Mouse (Mus musculus): ENCODE measurements at regions not wholly inside any gene's neighbourhood (a gene's known extent, or its start where the extent isn't known, plus 50 kb on each side); places are given as distances from the start of the nearest gene placed in this dataset.

DNA sequence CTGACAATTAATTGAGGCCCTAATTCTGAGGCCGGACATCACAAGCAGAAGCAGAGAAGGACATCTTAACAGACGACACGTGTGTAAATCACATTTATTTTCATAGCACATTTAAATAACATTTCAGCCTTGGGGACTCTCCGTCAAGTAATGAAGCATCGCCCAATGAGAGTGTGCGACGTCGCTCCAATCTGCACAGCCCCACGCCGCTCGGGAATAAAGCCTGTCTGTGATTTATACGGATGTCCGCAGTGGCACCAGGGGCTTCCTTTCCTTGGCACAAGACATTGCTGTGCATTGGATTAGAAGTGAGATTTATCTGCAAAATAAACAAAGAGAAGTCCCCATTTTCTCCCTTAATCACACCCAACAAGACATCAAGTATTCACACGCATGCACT lies 231.6 kb upstream of the Nfe2l3 start:
- Histone ChIP-seq H3K27me3 (replicated peaks) (no peaks in the 10 kb centered on the region; the same call in 1 of the 2 replicates), H3K27ac (no peak overlapping the region), H3K4me3 (no peak overlapping the region), H3K9me3 (no peaks in the 10 kb centered on the region), H3K36me3 (replicated peaks) (no peaks in the 10 kb centered on the region), H3K9ac (no peak overlapping the region), H3K4me2 (no peak overlapping the region), H3K4me1 (no peaks in the 10 kb centered on the region)
- ATAC-seq (replicated peaks) = no peak
- 87% methylated on average over 14 of the region's 14 CpGs for WGBS

DNA sequence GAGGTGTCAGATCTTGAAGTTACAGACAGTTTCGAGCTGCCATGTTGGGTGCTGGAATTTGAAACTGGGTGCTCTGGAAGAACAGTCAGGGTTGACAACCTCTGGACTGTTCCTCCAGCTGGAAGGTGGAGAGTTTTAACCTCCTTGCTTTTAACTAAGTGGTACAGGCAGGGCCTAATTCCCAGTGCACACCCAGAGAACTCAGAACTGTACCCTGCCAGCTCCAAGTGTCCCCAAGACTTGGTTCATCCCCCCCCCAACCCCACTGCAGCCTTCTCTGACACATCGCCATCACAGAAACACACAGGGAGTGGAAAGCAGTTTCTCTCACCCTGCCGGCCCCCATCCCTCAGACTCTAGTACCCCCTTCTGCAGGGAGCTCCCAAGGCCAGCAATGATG lies 228.2 kb upstream of the Nfe2l3 start:
- no peak for ATAC-seq (replicated peaks)
- no peaks in the 10 kb centered on the region for H3K36me3 ChIP-seq (replicated peaks)
- no peak overlapping the region for H3K9ac ChIP-seq
- H3K4me2 ChIP-seq = no peak overlapping the region
- peaks cover 16% of the 10 kb centered on the region for H3K4me1 ChIP-seq
- no peak overlapping the region for H3K4me3 ChIP-seq
- peaks cover 2% of the 10 kb centered on the region; the same call in 1 of the 2 replicates for H3K27me3 ChIP-seq (replicated peaks)
- H3K27ac ChIP-seq = no peak overlapping the region
- WGBS = 83% methylated on average over 3 of the region's 3 CpGs
- no peaks in the 10 kb centered on the region for H3K9me3 ChIP-seq

DNA sequence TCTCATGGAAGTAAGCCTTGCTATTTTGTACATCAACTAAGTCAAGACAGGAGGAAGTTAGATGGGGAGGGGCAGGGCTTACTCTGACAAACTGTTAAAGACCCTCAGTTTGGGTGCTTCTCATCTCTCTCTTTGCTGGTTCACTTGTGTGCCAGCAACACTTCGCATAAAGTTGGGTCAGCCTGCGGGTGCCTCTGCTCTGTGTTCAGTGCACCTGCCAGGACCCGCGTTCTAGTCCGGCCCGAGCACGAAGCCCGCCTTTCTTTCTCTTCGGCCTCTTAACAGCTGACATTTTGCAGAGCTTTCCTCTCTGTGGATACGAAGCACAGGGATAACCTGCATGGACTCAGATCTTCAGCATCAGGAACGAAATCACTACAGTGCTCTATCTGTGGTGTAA lies 227.1 kb upstream of the Nfe2l3 start:
- no peak for ATAC-seq (replicated peaks)
- WGBS = 81% methylated on average over 11 of the region's 11 CpGs
- Histone ChIP-seq H3K4me2 (no peak overlapping the region), H3K4me1 (peaks cover 23% of the 10 kb centered on the region), H3K27ac (no peak overlapping the region), H3K9ac (no peak overlapping the region), H3K27me3 (replicated peaks) (peaks cover 2% of the 10 kb centered on the region; the same call in 1 of the 2 replicates), H3K9me3 (no peaks in the 10 kb centered on the region), H3K36me3 (replicated peaks) (no peaks in the 10 kb centered on the region), H3K4me3 (no peak overlapping the region)

DNA sequence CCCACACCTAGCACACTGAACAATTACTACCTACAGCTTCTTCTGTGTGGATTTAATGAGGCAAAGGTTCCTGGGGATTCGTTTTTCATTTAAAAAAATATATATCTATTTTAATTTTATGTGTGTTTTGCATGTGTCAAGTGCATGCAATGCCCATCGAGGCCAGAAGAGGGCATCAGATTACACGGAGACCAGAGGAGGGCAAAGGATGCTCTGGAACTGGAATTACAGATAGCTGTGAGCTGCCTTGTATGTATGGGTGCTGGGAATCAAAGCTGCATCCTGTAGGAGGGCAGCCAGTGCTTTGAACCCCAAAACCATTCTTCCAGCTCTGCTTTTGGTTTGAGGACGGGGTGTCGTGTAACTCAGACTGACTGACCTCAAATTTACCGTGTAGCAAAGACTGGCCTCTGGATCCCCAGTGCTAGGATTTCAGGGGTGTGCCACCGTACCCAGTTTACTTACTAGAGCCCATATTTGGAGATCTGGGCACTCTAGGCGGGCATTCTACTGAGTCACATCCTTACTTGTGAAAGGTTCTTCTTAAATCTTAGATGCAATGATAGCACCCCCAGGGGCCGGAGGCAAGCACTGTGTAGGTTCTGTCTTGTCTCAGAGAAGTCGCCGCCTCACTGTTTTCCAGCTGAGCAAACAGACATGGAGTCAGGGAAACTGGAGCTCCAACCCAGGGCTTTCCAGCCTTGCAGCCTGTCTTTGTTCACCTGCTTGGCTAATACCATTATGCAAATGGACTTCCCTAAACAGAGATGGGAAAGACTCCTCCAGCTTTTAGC lies 225.6 kb upstream of the Nfe2l3 start:
- Histone ChIP-seq H3K4me3 (no peak overlapping the region), H3K27ac (peak overlapping the region; percentile 81; the same call in 1 of the 2 replicates)
- ATAC-seq (replicated peaks) = no peak

DNA sequence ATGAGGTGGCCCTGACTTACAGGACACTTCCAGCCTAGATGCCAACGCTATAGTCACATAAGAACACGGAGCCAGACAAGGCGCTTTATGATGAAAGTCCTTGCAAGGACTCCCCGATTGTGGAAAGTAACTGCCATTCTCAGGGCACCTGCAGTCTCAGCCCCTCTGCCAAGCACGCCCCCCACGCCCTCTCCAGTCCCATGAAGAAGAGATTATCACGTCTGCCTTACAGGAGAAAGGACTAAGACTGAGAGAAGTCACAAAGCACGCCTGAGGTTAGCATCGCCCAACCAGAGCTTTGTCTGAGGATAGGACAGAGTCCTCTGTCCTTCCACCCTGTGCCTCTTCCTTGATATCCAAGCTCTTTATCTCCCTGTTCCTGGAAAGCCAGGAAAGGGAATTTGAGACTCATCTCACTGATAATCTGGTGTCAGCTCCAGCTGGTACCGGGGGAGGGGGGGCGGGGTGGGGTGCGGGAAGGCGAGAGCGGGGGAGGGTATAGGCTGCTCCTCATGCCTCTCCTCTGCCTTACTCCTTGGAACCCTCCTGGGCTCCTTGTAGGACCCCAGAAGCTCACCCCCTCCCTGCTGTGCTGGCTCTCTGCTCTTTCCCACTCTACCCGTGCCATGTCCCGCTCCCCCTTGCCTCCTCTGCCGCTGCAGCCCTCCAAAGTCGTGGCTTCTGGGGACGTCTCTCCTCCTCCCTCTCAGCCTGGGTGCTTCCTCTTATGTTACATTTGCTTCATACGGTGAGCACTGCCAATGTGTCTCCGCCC lies 224.7 kb upstream of the Nfe2l3 start:
- peaks cover 2% of the 10 kb centered on the region; the same call in 1 of the 2 replicates for H3K27me3 ChIP-seq (replicated peaks)
- peak overlapping the region; percentile 81 for H3K27ac ChIP-seq
- WGBS = 2% methylated on average over 21 of the region's 21 CpGs
- no peaks in the 10 kb centered on the region for H3K36me3 ChIP-seq (replicated peaks)
- no peaks in the 10 kb centered on the region for H3K9me3 ChIP-seq
- H3K4me3 ChIP-seq = peak overlapping the region; percentile 24
- H3K4me2 ChIP-seq = peak overlapping the region; percentile 52
- ATAC-seq (replicated peaks) = peak; percentile 40
- H3K4me1 ChIP-seq = peaks cover 23% of the 10 kb centered on the region
- peak overlapping the region; percentile 20; the same call in 1 of the 2 replicates for H3K9ac ChIP-seq

More for the DNA sequence above, 225.6 kb upstream of the Nfe2l3 start:
- WGBS = 8% methylated on average over 11 of the region's 11 CpGs
- Histone ChIP-seq H3K4me2 (peak overlapping the region; percentile 52; the same call in 1 of the 2 replicates), H3K36me3 (replicated peaks) (no peaks in the 10 kb centered on the region), H3K27me3 (replicated peaks) (peaks cover 2% of the 10 kb centered on the region; the same call in 1 of the 2 replicates), H3K9ac (0 out of 2 replicates have a peak overlapping the region, but pooled peaks have one; percentile 20), H3K9me3 (no peaks in the 10 kb centered on the region), H3K4me1 (peaks cover 23% of the 10 kb centered on the region)

DNA sequence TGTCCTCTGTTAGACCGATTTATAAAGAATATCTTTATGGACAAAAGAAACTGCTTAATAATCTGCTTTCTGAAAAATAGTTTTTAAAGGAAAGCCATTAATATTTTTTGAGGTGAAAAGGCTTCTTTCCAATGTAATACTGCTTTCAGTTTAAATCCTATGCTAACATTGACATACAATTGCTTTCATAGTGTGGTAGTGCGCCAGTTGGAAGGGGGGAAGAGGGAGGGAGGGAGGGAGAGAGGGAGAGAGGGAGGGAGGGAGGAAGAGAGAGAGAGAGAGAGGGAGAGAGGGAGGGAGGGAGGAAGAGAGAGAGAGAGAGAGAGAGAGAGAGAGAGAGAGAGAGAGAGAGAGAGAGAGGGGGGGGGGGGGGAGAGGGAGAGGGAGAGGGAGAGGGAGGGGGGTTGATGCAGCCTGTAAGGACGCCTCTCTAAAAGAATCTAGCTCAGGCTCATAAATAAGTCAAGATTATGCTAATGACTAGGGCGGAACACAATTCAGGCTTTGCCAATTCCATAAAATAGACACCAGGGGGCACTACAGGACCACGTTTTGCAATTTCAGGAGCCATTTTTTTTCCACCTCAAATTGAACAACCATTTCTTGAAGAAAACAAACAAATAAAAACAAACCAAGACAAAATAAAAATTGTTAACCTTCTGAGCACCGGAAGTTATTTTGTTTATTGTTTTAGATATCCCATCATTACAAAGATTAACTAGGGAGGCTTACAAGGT lies 223.6 kb upstream of the Nfe2l3 start:
- peak; percentile 77 for ATAC-seq (replicated peaks)
- Histone ChIP-seq H3K4me2 (no peak overlapping the region), H3K27me3 (replicated peaks) (peaks cover 2% of the 10 kb centered on the region; the same call in 1 of the 2 replicates), H3K9ac (no peak overlapping the region), H3K27ac (peak overlapping the region; percentile 60; the same call in 1 of the 2 replicates), H3K9me3 (no peaks in the 10 kb centered on the region), H3K4me3 (no peak overlapping the region), H3K4me1 (peaks cover 23% of the 10 kb centered on the region), H3K36me3 (replicated peaks) (no peaks in the 10 kb centered on the region)
- WGBS = 2% methylated on average over 6 of the region's 6 CpGs

DNA sequence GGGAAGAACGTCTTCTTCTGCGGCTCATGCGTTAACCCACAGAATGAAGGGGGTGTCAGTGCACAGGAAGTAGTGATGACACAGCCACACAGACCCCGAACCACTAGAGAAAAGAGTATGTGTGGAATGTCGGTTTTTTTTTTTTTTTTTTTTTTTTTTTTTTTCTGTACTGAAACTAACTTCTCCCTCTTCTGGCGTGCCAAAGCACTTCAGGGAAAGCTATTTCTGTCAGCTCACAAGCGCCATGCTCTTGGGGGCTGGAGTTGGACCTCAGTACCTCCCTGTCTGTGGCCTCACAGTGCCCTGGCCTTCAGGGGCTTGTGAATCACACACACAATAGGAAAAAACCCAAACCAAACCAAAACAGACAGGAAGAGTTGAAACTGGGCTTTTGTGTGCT lies 221.1 kb upstream of the Nfe2l3 start:
- no peak overlapping the region for H3K4me2 ChIP-seq
- H3K4me1 ChIP-seq = peaks cover 23% of the 10 kb centered on the region
- ATAC-seq (replicated peaks) = no peak
- H3K9ac ChIP-seq = no peak overlapping the region
- 50% methylated on average over 7 of the region's 7 CpGs for WGBS
- H3K9me3 ChIP-seq = no peaks in the 10 kb centered on the region
- no peaks in the 10 kb centered on the region for H3K27me3 ChIP-seq (replicated peaks)
- no peak overlapping the region for H3K27ac ChIP-seq
- no peaks in the 10 kb centered on the region for H3K36me3 ChIP-seq (replicated peaks)
- H3K4me3 ChIP-seq = no peak overlapping the region

DNA sequence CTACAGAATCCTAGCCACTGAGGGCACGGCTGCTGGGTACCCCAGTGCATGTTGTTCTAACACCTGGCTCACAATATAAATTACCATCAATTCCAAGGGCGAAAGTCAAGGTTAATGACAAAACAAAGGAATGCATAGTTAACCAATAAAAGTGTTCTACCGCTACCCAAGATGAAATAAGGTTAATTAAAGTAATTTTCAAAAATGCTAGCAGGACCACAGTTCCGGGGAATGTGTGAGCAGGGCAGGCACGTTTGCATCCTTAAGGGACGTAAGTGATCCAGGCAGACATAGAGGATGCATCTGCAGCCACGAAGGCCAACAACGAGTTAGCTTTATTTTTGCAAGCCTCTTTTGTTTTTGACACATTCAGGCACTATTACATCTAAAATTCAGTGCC lies 220.3 kb upstream of the Nfe2l3 start:
- no peak overlapping the region for H3K4me3 ChIP-seq
- H3K27ac ChIP-seq = no peak overlapping the region
- WGBS = 86% methylated on average over 8 of the region's 8 CpGs
- no peak overlapping the region for H3K9ac ChIP-seq
- peaks cover 20% of the 10 kb centered on the region for H3K4me1 ChIP-seq
- ATAC-seq (replicated peaks) = no peak
- H3K9me3 ChIP-seq = no peaks in the 10 kb centered on the region
- H3K4me2 ChIP-seq = no peak overlapping the region
- H3K36me3 ChIP-seq (replicated peaks) = no peaks in the 10 kb centered on the region
- no peaks in the 10 kb centered on the region for H3K27me3 ChIP-seq (replicated peaks)

DNA sequence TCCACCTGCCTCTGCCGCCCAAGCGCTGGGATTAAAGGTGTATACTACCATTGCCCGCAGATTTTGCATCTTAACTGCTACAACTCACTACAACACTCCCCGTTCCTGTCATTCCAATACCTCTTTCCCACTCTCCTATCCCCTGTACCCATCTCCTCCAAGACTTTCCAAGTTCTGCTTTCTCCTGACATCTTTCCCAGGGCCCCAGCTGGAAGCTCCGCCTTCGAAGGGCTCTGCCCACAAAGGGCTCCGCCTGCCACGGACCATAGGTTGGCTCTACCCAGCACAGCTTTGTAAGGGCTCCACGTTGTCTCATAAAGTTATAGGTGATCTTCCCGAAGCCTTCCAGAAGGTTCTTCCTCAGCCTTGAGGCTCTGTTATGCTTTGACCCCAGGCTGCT lies 217.1 kb upstream of the Nfe2l3 start:
- WGBS = 89% methylated on average over 10 of the region's 10 CpGs
- no peaks in the 10 kb centered on the region for H3K9me3 ChIP-seq
- H3K27ac ChIP-seq = no peak overlapping the region
- no peak overlapping the region for H3K9ac ChIP-seq
- H3K4me2 ChIP-seq = no peak overlapping the region
- H3K36me3 ChIP-seq (replicated peaks) = no peaks in the 10 kb centered on the region
- no peak overlapping the region for H3K4me3 ChIP-seq
- no peak for ATAC-seq (replicated peaks)
- no peaks in the 10 kb centered on the region for H3K4me1 ChIP-seq
- no peaks in the 10 kb centered on the region for H3K27me3 ChIP-seq (replicated peaks)

DNA sequence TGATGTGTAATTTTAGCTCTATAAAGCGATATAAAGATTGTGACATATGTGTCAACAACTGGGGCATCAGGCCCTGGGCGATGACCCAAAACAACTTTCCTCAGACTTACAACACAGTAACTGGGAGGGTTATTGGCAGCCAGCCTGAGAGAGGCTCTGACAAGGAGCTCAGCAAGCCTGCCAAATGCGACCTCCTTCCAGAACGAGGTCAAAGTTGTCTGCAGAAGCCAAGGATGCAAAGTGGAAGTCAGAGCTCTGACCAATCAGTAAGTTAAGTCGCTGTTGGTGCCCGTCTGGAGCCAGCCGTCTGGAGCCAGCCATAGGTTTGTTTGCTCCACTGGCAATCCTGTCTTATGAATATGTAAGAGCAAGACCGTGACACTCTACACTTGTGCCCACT lies 216.0 kb upstream of the Nfe2l3 start:
- Histone ChIP-seq H3K4me3 (no peak overlapping the region), H3K9ac (no peak overlapping the region), H3K27ac (no peak overlapping the region), H3K9me3 (no peaks in the 10 kb centered on the region), H3K4me2 (no peak overlapping the region), H3K4me1 (no peaks in the 10 kb centered on the region), H3K36me3 (replicated peaks) (no peaks in the 10 kb centered on the region), H3K27me3 (replicated peaks) (no peaks in the 10 kb centered on the region)
- ATAC-seq (replicated peaks) = no peak
- 40% methylated on average over 8 of the region's 8 CpGs for WGBS

DNA sequence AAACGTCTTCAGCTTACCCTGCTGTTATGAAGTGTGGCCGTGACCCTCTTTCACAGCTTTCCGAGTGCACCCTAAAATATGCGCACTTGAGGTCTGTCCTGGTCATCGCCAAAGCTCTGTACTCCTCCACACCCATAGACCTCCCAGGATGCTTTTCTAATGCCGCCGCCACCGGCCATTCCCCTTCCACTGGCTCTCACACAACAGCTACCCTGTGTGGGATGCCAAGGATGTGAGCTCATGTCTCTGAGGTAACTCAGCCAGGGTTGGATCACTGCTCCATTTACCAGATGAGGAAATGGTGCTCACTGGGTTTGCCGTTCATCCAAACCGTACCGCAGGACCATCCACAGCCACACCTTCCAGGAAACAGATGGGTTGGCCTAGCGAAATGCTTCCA lies 212.8 kb upstream of the Nfe2l3 start:
- Histone ChIP-seq H3K27me3 (replicated peaks) (no peaks in the 10 kb centered on the region), H3K4me1 (no peaks in the 10 kb centered on the region), H3K9me3 (no peaks in the 10 kb centered on the region), H3K9ac (no peak overlapping the region), H3K36me3 (replicated peaks) (no peaks in the 10 kb centered on the region), H3K27ac (no peak overlapping the region), H3K4me2 (no peak overlapping the region), H3K4me3 (no peak overlapping the region)
- WGBS = 86% methylated on average over 12 of the region's 12 CpGs
- no peak for ATAC-seq (replicated peaks)

DNA sequence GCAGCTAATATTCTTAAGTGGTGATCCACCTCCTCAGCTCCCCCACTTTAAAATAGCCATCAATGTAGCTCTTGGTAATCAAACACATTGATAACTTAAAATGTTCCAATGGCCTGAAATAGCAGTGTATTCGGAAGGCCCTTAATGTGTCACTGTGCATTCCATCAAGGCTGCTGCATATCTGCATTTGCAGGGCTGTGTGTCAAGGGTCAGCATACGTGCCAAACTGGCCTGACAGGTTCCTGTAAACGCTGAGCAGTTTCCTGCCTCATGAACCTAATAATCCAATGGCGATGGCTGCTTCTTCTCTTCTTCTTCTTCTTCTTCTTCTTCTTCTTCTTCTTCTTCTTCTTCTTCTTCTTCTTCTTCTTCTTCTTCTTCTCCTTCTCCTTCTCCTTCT lies 211.7 kb upstream of the Nfe2l3 start:
- Histone ChIP-seq H3K9ac (no peak overlapping the region), H3K27ac (no peak overlapping the region), H3K4me3 (no peak overlapping the region), H3K9me3 (no peaks in the 10 kb centered on the region), H3K4me2 (no peak overlapping the region), H3K4me1 (no peaks in the 10 kb centered on the region), H3K27me3 (replicated peaks) (no peaks in the 10 kb centered on the region), H3K36me3 (replicated peaks) (no peaks in the 10 kb centered on the region)
- no peak for ATAC-seq (replicated peaks)
- 75% methylated on average over 4 of the region's 4 CpGs for WGBS

All from midbrain, embryonic 15.5 days (tissue).